Mouse (Mus musculus) olfactory bulb, adult 2 months (tissue): ENCODE results near the gene Olfr666.

Source experiments
- CTCF ChIP-seq: fragments of 200-500 bp; IDR thresholded peaks from 2 replicates; pipeline ENCODE4 v1.5.1; 2012; ENCODE audit warnings: low read depth, mild to moderate bottlenecking, low read length, moderate library complexity; ENCODE audit not compliant: insufficient read depth
- POLR2A ChIP-seq: fragments of 200-500 bp; IDR thresholded peaks from 2 replicates; pipeline ENCODE4 v1.6.1; 2012; ENCODE audit warnings: mild to moderate bottlenecking, low read depth, low read length, moderate library complexity; ENCODE audit not compliant: insufficient read depth

- no peak for TF ChIP-seq CTCF
- TF ChIP-seq POLR2A, result no peak
Measured at GRCm38 (mm10) chr7:104861381-104861780, 34.4 kb downstream of the Olfr666 start.
